Mouse (Mus musculus) NIH3T3 (cell line): ENCODE data around the gene Plin1.
A peak's percentile ranks its signal among the peaks of the same experiment; 100 is the strongest.

Source experiments
- DNase-seq: peaks from one replicate; pipeline ENCODE4 v3.0.0-alpha.2; 2012; ENCODE audit warnings: low read depth

Plin1 gene

GRCm38 (mm10) chr7:79732622-79733021, at the start of gene Plin1:
Gene Plin1, minus strand, starts transcription at chr7:79732903.
- no peak for DNase-seq

GRCm38 (mm10) chr7:79782516-79782855, 49.8 kb upstream of the Plin1 start:
- peak; percentile 11 for DNase-seq

- peak; percentile 85 for DNase-seq
Observed at GRCm38 (mm10) chr7:79781826-79782515, 49.3 kb upstream of the Plin1 start.

- peak; percentile 93 for DNase-seq
Observed at GRCm38 (mm10) chr7:79780647-79781626, 48.2 kb upstream of the Plin1 start.

- DNase-seq, result peak; percentile 10
Observed at GRCm38 (mm10) chr7:79771561-79772512, 39.1 kb upstream of the Plin1 start.

GRCm38 (mm10) chr7:79769664-79770063, 37.0 kb upstream of the Plin1 start:
- no peak for DNase-seq

- no peak for DNase-seq
Observed at GRCm38 (mm10) chr7:79765991-79766390, 33.3 kb upstream of the Plin1 start.

GRCm38 (mm10) chr7:79762106-79762505, 29.4 kb upstream of the Plin1 start:
- DNase-seq, result no peak

GRCm38 (mm10) chr7:79761124-79761876, 28.6 kb upstream of the Plin1 start:
- DNase-seq, result no peak

- DNase-seq, result no peak
Observed at GRCm38 (mm10) chr7:79759766-79760165, 27.1 kb upstream of the Plin1 start.

- DNase-seq, result peak; percentile 53
Observed at GRCm38 (mm10) chr7:79758176-79758575, 25.5 kb upstream of the Plin1 start.

- DNase-seq, result peak; percentile 51
Observed at GRCm38 (mm10) chr7:79756334-79756733, 23.6 kb upstream of the Plin1 start.

GRCm38 (mm10) chr7:79749511-79749910, 16.8 kb upstream of the Plin1 start:
- no peak for DNase-seq

GRCm38 (mm10) chr7:79747659-79748058, 15.0 kb upstream of the Plin1 start:
- peak; percentile 61 for DNase-seq

GRCm38 (mm10) chr7:79744585-79744984, 11.9 kb upstream of the Plin1 start:
- DNase-seq, result no peak

- DNase-seq, result no peak
Observed at GRCm38 (mm10) chr7:79744051-79744450, 11.3 kb upstream of the Plin1 start.

- peak; percentile 91 for DNase-seq
Observed at GRCm38 (mm10) chr7:79742659-79743536, 10.2 kb upstream of the Plin1 start, which contains the start of the genes Pex11a and Wdr93. Gene Pex11a, minus strand, starts transcription at chr7:79743131. Gene Wdr93, plus strand, starts transcription at chr7:79743163.

GRCm38 (mm10) chr7:79742277-79742658, 9.6 kb upstream of the Plin1 start:
- no peak for DNase-seq

GRCm38 (mm10) chr7:79740279-79740678, 7.6 kb upstream of the Plin1 start:
- DNase-seq, result no peak

- no peak for DNase-seq
Observed at GRCm38 (mm10) chr7:79738913-79739312, 6.2 kb upstream of the Plin1 start.
